Mouse (Mus musculus): Measurements from ENCODE around the gene Rab7b.

Gene Rab7b

DNA sequence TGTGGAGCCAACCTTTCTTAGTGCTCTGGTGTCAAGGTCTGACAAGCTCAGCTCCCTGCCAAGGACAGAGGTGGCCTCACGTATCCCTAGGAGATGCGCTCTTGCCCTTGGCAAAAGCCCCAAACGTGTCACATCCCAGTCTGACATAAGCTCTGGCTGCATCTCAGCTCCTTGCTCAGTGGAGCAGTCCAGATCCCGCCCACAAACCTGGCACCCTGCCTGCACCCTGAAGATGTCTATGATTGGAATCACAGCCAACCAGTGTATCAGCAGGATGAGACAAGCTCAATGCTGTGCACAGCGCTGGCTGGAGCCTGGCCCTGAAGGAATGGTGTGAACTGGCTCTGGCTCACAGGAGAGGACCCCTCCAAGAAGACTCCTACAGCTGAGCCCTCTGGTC is 48.8 kb downstream of the Rab7b start:
- CTCF ChIA-PET = no interaction called here

DNA sequence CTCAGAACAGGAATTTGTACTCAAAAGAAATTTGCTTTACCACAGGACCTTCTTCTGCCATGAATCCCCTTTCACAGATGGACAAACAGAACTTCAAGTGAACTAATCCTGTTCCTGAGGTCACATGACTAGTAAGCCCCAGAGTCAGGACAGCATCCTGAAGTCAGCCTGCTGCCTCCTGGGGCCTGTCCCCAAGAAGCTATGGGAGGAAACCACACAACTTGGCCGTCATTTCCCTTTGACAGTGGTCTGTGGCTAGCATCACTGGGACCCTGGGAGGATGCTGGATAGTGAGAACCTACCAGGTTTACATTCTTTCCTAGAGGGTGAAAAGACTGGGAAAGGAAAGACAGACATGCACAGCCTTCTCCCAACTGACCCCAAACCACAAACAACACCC is 50.3 kb downstream of the Rab7b start:
- CTCF ChIA-PET = no interaction called here

DNA sequence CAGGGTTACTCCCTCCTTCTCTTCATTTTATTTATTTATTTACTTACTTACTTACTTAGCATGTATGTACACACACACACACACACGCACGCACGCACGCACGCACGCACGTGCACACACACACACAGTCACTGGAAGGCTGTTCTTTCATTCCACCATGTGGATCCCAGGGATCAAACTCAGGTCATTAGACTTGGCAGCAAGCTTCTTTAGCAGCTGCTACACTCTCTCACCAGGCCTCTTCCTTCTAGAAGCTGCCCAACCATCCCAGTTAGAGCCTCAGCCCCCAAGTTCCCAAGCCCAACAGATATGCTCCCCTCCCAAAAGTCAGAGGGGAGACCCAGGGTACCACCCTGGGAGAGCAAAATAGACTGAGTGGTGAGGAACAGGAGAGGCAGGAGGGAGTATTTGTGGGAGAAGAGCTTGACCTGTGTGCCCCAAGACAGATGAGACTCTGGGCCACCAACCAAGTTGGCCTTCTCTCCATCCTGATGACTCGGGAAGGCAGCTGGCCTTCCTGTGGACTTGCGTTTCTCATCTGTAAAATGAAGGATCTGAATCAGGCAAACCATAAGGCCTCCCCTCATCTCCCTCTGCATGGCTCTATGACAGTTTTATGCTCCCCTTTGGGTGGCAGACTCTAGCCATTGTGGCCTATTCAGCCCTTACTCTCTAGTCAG is 51.1 kb downstream of the Rab7b start:
- CTCF ChIA-PET = no interaction called here

GRCm38 (mm10) chr1:131743868-131744464 is 55.5 kb downstream of the Rab7b start, which contains the start of gene Slc26a9:
TSS of gene Slc26a9 (plus strand) at chr1:131744022.
- CTCF ChIA-PET = no interaction called here

DNA sequence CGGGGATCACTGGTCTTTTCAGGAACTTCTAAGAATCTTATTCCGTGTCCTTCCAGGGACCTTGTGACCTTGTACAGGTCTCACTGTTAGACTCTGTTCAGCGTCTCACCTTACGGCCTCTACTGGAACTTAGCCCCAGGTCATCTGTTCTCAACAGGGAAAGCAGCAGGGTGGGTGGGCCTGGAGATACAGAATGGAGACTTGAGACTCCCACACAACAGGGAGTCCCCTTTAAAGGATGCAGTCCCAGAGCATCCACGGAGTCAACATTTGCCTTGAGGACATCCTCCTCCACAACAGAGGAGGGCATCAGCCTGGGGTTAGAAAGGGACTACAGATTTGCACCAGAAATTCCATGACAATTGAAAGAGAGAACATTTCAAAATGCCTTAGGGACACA is 56.9 kb downstream of the Rab7b start:
- CTCF ChIA-PET = no interaction called here

DNA sequence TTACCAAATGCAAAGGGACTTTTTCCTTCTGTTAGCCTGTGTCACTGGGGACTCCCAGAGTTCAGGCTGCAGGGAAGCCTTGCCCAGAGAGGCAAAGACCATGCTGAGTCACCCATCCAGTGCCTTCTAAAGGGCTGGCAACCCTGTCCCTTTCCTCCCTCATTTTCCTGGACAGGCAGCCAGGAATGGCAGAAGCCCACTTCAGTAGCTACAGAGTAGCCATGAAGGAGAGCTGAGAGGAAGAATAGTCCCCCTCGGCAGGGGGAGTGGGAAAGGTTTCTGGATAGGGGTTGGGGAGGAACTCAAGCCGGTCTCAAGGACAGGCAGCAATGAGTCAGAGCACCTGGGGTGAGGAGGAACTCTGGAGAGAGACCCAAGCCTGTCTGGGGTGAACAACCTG is 59.3 kb downstream of the Rab7b start:
- CTCF ChIA-PET = no interaction called here

DNA sequence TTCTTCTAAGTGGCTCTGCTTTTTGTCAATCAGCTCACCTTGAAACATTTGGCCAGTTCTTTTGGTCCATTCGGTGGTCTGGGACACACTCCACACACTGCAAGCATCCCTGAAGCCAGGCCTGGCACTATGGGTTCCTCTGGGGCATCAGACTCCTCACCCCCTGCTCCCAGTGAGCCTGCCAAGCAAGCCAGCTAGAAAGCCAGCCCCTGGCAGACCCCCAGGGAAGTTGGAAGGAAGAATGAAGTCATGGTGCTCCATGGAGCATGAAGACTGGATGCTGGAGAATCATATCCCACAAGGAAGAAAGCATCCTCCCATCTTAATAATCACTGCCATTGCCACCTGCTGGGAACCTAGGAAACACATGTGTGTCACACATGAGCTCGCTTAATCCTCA is 60.1 kb downstream of the Rab7b start:
- CTCF ChIA-PET = no interaction called here

- CTCF ChIA-PET = interaction anchor here (0.6 kb wide), 1 partner anchor 874 kb away, joined by 5 read pairs; no protein-coding TSS in a partner anchor
These were observed 61.4 kb downstream of the Rab7b start for GRCm38 (mm10) chr1:131749706-131750545.

- CTCF ChIA-PET = no interaction called here
These were observed 62.8 kb downstream of the Rab7b start for GRCm38 (mm10) chr1:131751181-131751890.

DNA sequence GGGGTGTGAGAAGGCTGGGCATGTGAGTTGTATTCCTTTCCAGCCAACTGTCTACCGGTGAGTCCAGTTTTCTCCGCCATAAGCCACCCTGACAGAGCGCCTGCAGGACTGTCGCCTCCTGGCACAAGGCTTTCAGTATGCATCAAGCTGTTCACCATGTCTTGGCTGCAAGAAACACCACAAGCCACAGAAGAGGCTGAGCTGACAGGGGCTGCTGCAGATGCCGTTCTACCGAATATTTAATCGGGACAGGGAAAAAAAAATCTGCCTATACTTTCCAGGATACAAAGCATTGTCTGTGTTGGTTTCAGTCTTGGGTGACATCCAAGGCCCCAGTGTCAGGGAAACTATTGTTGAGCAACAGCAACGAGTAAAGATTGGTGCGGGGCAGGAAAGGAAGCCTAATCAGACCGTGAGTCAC is 63.4 kb downstream of the Rab7b start:
- CTCF ChIA-PET = no interaction called here

- CTCF ChIA-PET = no interaction called here
These were observed 65.8 kb downstream of the Rab7b start for GRCm38 (mm10) chr1:131754212-131754829.

- CTCF ChIA-PET = no interaction called here
These were observed 66.4 kb downstream of the Rab7b start for GRCm38 (mm10) chr1:131754916-131755315.

GRCm38 (mm10) chr1:131757211-131757610 is 68.7 kb downstream of the Rab7b start:
- CTCF ChIA-PET = no interaction called here

GRCm38 (mm10) chr1:131758796-131759195 is 70.3 kb downstream of the Rab7b start:
- CTCF ChIA-PET = no interaction called here

DNA sequence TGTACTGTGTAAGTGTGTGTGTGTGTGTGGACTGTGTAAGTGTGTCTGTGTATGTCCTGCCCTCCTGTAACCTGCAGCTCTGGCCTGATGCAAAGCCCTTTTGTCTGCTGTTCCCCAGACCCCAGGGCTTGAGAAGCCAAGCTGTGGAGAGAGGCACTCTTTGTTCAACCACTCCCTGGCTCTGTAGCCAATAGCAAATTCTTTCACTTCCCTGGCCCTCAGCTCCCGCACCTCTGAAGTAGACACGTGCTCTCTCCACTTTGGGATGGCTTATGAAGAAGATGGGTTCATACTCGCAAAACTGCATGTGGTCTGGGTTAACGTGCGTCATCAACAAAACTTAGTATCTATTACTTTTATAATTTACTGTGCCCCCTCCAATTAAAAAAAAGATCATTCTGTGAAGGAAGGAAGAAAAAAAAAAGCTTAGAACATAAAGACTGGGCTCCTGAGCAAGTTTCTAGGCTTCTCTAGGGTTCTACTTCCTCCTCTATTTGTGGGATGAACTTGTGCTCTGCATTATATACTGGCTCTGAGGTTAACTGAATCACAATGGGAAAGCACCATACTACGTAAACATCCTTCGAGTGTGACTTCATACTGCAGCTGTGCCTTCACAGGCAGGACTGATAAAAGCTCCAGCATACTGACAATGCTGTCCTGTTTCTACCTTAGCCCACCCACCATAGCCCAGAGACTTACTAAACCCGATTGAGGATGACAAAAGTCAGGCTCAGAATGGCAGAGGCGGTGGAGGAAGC is 71.4 kb downstream of the Rab7b start:
- CTCF ChIA-PET = interaction anchor here (0.6 kb wide), 1 partner anchor 36 kb away, joined by 5 read pairs; no protein-coding TSS in a partner anchor

DNA sequence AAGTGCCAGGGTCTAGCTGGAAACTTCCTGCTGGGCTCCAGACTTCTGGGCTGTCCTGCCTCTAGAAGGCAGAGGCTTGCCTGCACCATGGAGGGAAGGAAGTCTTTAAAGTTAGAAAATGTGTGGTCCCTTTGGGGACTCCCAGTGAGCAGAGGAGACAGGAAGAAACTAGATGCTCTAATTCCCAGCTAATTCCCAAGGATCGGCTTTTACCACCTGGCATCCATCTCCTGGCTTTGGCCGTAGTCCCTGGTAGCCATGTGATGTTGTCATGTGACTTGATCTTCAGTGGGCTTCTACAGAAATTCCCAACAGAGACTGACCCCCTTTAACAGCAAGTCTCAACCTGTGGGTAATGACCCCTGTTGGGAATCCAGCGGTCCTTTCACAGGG is 71.9 kb downstream of the Rab7b start:
- CTCF ChIA-PET = interaction anchor here (0.6 kb wide), 1 partner anchor 35 kb away, joined by 5 read pairs; no protein-coding TSS in a partner anchor

- CTCF ChIA-PET = no interaction called here
These were observed 72.8 kb downstream of the Rab7b start for GRCm38 (mm10) chr1:131761079-131761831.

GRCm38 (mm10) chr1:131763683-131764082 is 75.2 kb downstream of the Rab7b start:
- CTCF ChIA-PET = interaction anchor here (0.8 kb wide), 1 partner anchor 55 kb away, joined by 4 read pairs; no protein-coding TSS in a partner anchor

GRCm38 (mm10) chr1:131764581-131765338 is 76.3 kb downstream of the Rab7b start:
- CTCF ChIA-PET = no interaction called here
